Mouse (Mus musculus) heart, postnatal 4 days (tissue): ENCODE measurements around the gene Commd4. TPM values are rescaled to one million over a fixed set of nuclear protein-coding genes. Genes with fewer than 3 reads are reported as not detected.
A peak's percentile ranks its signal among the peaks of the same experiment; 100 is the strongest.
"Not testable (repeated sequence)": the region's sequence is repeated elsewhere in the genome, so short reads cannot be mapped to it uniquely, and the experiment has no call there.

Source experiments
- DNase-seq: peaks from one replicate; pipeline ENCODE4 v3.0.0; 2021
- total RNA-seq, 2 experiments: library from RNA; stranded (reverse); gene quantifications; 2 replicates each; pipeline ENCODE4 v1.2.3; 2021

The Commd4 gene
- total RNA-seq: 10 to 100 TPM; 31.1 to 33.0 TPM

DNA sequence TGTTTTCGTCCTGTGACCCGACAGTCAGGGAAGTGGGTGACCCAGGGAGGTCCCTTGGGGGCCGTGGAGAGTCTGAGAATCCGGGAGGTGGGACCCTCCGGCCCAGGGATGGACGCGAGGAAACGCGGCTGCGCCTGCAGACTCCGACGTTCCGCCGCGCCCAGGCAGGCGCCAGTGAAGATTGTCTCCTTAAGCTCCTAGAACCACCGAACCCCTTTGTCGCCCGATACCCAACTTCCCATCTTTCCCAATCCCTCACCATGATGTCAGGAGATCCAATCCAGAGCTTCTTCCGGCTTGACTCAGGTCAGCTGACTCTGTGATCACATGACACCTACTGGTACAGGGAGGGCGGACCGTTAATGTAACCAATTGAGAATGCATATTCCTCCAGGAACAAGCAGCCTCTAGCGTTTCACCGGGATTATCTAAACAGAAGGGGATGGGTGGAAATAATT is at the start of gene Commd4:
Gene Commd4, minus strand, starts transcription at position 319 of the 458 bp plus-strand sequence.
- peak; percentile 95 for DNase-seq

DNA sequence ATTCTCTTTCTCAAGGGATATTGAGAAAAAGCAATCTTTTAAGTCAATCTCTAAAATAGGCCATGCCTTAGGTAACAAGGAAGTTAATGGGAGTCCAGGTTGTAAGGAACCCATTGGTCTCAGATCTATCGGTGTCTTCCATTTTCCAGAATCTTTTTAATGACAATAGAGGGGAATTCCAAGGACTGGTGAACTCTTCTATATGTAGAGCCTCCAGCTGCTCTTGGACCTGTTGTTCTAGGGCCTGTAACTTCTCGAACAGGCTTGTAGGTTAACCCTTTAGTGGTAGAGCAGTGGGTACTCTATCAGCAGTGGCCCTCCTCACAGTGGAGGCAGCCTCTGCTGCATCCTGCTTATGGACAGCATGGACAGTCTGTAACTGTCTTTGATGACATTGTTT is 48.8 kb upstream of the Commd4 start:
- DNase-seq: no peak

DNA sequence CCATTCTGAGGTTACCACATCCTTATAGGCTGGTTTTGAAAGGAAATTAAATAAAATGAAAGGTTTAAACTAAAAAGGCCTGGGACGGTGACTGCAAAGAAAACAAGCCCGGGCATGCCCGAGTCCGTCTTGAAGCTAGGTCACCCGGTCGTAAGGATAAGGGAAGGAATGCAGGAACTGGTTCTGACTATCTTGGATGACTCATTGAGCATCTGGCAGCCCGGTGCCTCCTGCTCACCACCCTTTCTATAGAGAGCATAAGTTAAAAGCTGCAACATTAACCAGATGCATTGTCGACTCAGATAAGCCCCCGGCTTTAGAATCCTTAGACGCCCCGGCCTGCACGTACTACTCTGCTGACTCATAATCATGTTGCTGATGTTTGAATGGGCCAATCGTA is 45.4 kb upstream of the Commd4 start:
- not testable (repeated sequence) for DNase-seq

DNA sequence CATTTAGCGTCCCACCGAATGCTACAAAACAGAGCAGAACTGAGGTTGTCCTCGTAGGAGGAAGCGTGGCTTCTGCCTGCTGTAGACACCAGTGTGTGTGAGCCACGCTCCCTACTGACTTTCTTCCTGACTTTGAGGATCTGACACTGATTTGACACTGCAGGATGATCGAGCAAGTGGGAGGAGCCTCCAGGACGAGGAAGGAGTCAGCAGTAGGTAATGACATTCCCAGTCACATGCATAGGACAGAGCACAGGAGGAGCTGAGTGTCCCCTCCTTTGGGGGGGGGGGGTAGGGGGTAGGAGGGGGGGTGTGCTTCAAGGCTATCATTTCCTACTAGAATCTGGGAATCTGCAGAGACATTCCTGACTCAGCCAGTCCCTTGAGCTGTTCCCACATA is 44.9 kb upstream of the Commd4 start:
- DNase-seq: no peak

DNA sequence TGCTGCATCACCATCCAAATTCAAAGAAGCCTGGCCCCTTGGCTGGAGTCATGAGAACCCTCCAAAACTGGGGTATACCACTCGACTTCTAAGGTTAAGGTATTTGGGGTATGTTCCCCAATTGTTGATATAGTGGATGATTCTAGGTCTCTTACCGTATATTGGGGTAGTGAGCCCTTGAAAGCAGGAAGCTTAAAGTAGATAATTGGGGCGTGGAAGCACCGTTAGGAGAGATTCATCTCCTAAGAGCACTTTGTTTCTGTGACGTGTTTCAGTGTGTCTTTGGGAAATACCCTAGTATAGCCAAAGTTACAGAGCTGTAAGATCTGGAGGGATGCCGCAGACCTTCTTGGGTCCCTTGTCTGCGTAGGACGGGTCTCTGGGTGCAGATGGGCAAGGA is 39.3 kb upstream of the Commd4 start:
- DNase-seq: no peak

DNA sequence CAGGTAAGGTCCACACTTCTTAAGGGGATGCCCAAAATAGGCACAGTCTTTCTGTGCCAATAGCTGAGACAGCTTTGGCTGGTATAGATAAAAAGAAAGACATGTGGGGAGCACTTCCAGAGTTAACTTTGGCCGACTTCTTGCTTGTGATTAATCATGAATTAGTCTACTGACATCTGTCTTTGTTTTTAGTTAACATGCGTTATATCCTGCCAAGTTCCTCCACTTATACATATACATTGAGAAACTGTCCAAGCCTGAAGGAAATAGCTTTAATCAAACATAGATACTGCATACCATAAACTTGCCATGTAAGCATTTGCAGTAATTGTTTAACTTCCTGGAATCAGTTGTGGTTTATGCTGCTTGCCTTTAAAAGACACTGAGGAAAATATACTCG is 38.6 kb upstream of the Commd4 start:
- no peak for DNase-seq

DNA sequence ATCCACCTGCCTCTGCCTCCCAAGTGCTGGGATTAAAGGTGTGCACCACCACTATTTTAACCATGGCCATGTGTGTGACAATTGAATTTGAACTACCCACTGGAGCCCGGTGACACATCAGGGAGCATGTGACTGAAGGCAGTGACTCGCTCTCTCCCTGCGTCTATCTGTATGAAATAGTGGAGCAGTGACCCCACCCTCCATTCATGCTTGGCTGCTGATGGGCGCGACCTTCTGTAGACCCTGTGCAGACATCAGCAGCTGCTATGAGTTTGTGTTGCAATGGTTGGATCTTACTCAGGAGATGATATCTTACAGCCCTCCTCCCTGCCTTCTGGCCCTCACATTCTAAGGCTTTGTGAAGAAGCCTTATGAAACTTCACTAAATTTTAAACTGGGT is 10.3 kb upstream of the Commd4 start:
- DNase-seq: no peak

DNA sequence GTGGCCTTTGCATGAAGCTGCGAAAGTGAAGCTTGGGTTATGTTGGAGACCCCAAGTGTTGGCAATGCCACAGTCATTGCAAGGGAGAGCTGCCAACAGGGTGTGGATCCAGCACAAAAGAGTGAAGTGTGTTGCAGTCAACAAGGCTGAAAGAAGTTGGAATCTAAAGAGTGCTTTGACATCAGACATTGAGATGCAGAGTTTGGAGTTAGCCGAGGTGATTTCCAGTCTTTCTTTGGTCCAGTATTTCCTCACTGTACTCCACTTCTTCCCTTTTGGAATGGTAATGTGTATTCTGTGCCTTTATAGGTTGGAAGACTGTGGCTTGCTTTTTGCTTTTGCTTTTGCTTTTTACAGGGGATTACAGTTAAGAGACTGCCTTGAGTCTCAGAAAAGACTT is 8.0 kb upstream of the Commd4 start:
- DNase-seq: no peak

DNA sequence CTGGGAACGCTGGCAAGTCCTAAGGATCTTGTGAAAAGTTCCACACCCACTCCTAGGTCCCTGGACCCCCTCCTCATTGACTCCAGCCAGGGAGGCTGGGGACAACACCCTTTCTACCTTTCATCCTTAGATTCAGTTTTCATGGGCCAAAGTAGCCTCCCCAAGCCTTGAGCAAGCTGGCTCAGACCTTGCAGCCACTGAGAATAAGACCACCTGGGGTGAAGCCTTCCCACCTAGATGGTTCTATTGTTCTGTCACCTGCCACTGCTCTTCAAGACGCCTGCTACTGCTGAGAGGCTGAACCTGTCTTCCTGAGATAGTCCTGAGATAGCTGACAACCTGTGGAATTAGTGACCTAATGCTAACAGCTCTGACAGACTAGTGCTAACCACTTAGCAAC is 5.0 kb upstream of the Commd4 start:
- DNase-seq: no peak

DNA sequence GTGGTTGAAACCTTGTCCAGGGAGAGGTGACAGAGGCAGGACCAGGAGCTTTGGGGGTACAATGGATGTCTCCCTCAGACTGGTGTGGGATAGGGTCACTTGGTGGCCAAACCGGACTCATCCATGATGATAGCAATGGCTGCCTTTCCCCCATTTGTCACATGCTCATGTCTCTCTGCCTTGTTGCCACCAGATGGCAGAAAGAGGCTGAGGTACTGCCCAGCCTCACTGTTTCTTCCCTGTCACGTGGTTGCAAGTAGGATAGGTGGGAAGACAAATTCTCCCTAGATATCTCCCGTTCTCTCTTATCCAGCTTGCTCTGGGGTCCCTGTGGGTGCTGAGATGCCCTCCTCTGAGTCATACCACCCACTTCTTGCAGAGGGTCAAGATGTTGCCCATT is 4.4 kb upstream of the Commd4 start:
- no peak for DNase-seq

DNA sequence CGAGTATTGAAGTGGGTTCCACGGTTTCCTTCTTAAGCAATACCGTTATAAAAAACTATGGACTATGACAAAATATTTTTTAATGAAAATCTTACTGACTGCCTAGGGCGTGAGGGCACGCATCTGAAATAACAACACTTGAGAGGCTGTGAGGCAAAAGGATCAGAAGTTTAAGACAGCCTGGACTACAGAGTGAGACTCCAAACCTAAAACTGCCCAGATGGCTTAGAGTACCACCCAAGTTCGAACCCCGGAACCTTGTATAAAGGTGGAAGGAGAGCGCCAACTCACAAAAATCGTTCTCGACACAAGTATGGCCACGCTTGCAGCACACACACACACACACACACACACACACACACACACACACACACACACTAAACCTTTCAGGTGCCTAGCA is 375 bp upstream of the Commd4 start:
- no peak for DNase-seq

DNA sequence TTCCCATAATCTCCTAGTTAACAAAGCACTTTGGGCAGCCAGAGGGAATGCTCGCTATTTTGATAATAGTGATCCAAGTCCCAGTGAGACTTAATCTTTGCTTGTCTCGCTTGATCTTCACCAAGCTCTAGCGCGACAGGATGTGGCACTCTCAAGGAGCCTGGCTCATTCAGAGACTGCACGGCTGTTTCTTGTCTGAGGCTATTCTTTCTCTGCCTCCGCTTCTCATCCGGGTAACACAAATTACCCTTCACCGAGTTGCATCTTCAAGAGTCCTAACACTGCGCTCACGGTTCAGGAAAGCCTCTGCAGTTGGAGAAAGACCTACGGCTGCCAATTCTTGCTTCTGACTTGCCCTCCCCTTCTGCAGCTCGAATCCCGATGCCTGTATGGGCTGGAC is 632 bp downstream of the Commd4 start:
- DNase-seq: no peak

DNA sequence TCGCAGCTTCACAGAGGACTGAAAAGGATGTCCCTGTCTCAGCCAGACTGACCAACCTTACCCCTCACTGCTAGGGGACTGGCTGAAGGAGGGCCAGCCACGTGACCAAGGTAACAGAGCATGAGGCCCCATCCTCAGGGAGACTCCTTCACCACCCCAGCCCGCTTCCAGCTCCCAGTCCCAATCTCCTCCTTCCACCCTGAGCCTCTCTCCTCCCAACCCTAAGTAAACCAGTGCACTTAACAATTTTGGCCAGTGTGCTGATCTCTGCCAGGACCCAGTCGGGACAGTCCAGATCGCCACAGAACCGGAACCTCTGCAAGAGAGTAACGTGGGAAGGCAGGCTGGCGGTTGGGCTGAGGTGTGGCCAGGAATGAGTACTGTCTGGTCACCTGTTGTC is 1.3 kb downstream of the Commd4 start:
- no peak for DNase-seq

DNA sequence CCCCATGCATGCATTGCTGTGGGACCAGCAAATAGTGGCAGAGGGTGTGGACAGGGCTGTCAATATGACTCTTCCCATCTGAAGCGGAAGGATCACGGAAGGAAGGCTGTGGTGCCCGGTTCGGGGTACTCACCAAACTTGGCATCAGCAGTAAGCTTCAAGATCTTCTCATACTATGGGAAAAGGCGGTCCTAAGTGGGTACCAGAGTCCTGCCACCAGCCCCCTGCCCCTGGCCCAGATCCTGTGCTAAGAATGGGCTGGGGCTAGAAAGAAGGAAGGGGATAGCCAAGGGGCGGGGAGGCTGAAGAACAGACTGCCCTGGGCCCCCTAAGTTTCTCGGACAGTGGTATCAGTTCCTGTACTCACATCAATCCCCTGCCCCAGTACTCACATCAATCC is 1.7 kb downstream of the Commd4 start:
- DNase-seq: no peak

DNA sequence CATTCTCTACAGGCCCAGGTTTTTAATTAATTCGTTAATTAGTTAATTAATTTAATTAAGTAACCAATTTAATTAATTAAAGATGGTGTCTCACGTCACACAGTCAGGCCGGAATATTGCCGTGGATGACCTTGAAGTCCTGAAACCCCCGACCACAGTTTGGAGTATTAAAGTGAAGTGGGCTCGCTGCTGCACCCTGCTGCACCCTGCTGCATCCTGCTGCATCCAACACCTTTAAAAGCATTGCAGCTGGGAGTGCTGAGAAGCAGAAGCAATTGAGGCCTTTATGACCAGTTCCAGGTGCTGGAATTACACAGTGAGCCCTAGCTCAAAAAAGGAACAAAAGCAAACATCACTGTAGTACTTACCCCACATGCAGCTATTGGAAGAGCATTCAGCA is 5.8 kb downstream of the Commd4 start:
- DNase-seq: no peak

DNA sequence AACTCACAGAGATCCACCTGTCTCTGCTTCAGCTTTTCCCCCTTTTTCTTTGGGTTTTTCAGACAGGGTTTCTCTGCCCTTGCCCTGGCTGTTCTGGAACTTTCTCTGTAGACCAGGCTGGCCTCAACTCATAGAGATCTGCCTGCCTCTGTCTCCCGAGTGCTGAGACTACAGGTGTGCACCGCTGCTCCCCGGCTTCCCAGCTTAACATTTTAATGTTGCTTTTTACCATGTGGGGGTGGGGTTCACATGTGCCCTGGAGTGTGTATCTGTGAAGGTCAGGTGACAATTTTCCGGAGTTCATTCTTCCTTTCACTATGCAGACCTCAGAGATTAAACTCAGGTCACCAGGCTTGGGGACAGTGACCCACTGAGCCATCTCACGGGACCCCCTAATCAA is 7.9 kb downstream of the Commd4 start:
- no peak for DNase-seq

DNA sequence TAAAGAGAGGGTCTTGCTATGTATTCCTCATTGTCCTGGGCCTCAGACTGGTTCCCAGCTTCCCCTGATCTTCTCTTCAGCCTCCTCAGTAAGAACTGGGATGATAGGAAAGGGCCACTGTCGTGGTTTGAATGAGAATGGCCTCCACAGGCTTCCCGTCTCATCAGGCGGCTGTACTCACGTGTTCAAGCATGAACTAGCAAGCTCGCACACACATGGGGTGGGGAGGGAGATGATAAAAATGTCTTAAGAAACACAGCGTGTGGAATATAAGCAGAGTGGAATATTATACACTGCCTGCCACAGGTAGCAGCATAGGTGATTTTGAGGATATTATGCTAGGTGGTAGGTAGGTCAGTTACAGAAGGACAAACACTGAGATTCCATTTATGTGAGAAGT is 9.1 kb downstream of the Commd4 start:
- DNase-seq: no peak

DNA sequence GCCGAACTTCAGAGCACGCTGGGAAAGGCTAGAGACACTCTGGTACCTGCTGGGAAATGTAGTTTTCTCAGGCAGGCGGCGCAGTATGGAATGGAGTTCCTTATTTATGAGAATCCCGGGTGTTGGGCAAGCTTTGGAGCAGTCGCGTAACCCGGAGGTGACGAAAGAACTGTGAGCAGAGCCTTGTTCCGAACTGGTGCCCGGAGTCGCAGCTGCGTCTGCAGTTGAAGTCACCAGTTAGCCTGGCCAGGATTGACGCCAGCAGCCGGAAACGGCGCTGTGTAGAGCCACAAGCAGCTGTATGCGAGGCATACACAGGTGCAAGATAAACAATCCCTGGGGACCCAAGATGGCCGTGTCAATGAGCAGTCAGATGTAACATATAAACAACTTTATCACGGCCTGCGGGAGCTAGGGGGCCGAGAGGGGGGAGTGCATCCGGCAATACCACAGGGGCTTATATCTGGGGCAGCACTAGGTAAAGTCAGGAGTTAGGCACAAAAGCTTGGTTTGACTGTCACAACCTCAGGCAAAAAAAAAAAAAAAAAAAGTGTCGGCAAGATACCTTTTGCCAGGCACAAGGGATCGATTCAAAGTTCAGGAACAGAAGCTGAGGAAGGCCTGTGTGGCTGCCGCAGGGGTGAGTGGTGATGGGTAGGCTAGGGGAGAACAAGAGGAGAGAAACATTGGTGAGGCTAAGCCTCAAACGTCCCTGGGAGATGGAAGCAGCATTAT is 9.8 kb downstream of the Commd4 start, which contains the start of gene Neil1:
Gene Neil1, minus strand, starts transcription at position 162 of the 735 bp plus-strand sequence.
- DNase-seq: peak; percentile 81

DNA sequence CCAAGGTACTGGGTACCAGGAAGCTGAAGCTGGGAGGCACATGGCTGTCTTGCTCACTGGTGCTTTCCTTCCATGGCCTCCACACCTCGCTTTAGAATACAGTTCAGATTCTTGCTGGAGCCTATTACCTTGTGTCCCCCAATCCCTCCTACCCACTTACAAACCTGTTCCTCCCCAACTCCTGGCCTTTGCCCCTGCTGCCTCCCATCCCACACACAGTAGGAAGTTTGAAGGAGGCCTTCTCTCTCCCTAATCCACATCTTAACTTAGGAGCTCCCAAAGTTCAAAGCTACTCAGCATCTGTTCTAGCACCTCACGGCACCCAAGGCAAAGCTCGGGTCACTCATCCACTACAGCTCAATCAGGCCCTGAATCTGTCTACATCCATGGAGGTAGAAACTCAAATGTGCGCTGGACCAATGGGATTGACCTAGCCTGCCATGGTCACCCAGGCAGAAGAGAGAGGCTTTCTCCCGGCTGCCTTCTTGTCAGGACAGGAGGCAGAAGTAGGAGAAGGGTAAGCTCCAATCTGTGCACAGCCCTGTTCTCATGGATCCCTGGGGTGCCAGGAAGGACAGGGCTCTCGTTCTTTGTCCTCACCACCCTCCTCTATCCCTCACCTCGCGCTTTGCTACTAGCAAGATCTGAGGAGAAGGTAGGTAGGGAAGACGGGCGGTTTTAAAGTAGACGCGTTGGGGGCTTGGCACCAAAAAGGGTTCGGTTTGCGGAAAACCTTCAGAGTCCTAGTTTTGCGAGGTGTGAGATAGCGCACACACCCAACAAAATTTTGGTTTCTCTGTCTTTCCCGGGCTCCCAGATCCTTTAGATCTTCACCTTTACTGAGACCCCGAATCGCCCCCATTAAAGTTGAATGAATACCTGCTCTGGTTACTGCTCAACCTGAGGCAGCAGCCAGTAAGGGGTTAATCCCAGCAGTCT is 10.7 kb downstream of the Commd4 start:
- no peak for DNase-seq

DNA sequence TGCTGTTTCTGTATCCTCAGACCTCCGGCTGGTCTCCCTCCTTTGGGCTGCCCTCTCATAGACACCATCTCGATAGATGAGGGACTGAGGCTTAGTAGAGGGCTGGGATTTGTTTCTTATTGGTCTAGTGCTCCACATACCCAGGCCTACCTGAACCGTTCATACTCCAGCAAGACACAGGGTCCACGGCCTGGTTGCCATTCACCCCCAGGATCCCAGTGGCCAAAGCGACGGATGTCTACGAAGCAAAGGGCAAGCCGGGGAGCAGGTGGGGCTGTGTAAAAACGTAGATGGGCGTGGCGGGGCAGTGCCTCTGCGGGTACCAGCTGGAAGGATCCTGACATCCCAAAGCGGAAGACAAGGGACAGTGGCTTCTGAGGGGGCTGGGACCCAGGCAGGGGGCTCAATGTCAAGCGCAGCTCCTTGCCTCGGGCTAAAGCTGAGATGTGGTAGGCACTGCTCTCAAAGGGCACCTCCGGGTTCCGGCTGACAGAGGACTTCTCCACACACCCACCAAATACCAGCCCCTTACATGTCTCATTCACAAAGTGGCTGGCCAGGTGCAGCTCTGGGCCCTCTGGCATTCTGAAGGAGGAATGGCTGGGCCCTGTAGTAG is 11.6 kb downstream of the Commd4 start:
- no peak for DNase-seq

DNA sequence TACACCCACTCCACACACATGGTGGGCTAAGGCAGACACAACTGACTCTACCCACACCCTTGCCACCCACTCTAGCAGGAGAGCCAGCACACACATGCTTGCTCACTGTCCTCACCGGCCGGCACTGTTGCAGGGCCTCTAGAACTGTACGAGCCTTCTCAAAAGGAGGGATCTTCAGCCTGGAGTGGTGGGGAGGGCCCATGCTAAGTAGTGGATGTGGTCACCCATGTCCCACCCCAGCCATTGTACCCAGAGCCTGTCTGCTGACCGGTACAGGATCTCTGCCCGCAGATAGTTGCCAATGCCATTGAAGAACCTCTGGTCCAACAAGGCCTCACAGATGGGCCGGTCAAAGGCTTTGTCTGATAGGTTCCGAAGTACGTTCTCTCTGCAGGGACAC is 13.3 kb downstream of the Commd4 start:
- no peak for DNase-seq

DNA sequence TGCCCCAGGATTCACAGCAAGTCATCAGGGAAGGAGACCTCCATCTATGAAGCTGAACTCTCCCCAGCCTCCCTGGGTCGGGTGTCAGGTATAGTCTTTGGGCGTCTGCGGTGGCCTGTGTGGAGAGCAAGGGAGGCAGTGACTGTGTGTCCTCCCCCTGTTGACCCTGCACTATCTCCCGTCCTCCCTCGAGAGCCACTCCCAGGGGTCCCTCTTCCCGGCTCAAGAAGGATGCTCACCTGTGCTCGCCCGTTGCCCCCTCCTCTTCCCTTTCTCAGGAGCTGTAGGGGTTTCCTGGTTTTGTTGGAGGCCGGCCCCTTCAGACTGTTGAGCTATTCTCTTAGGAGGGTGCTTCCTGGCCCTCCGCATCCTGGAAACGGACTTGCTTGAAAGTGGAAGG is 14.9 kb downstream of the Commd4 start:
- DNase-seq: no peak
